Mouse (Mus musculus): ENCODE measurements around the gene Cep19. TPM values are rescaled to one million over a fixed set of nuclear protein-coding genes. Genes with fewer than 3 reads are reported as not detected.

Cep19 gene
- total and polyA plus RNA-seq, 3 experiments = 17.6 to 31.3 (median 29.4) TPM

GRCm38 (mm10) chr16:32077648-32078407 lies 21.8 kb upstream of the Cep19 start:
- TF ChIP-seq MXI1 (IDR thresholded peaks at IDR 0.05; ENCODE audit: low read depth, low read length) = peak; percentile 89
- TF ChIP-seq ZMIZ1 (IDR thresholded peaks at IDR 0.05; ENCODE audit: low read depth, low read length) = no peak
- TF ChIP-seq MYC (IDR thresholded peaks at IDR 0.05; ENCODE audit: low read depth, low read length) = peak; percentile 34; the same call in 1 of the 2 replicates
- no peak for TF ChIP-seq ZC3H11A (IDR thresholded peaks at IDR 0.05; ENCODE audit: low read depth, low read length)
- 0 out of 2 replicates have a peak, but pooled peaks have one; percentile 19 for TF ChIP-seq ZNF384 (IDR thresholded peaks at IDR 0.05; ENCODE audit: low read depth, low read length)
- TF ChIP-seq GABPA (IDR thresholded peaks at IDR 0.05; ENCODE audit: insufficient replicate concordance, low read depth, low read length) = no peak
- TF ChIP-seq BHLHE40 (IDR thresholded peaks at IDR 0.05; ENCODE audit: low read depth, low read length) = peak; percentile 86
- TF ChIP-seq MAX (IDR thresholded peaks at IDR 0.05; ENCODE audit: low read length) = peak; percentile 74; the same call in 1 of the 2 replicates
- TF ChIP-seq TBP (conservative IDR thresholded peaks at IDR 0.05; ENCODE audit: low read depth, low read length) = no peak
- Histone ChIP-seq H3K27ac (ENCODE audit: insufficient read depth, low read depth) (no peak overlapping the region), H3K36me3 (replicated peaks in 1 of 2; ENCODE audit: control insufficient read depth in 1 of 2, insufficient read depth in 1 of 2, low read length in 1 of 2) (peaks cover 0 to 19% of the 10 kb centered on the region in 2 experiments), H3K27me3 (replicated peaks) (no peaks in the 10 kb centered on the region), H3K4me1 (ENCODE audit: control insufficient read depth in 1 of 2, insufficient read depth in 2 of 2) (peaks cover 9 to 45% of the 10 kb centered on the region in 2 experiments), H3K79me2 (replicated peaks; ENCODE audit: control insufficient read depth, extremely low read depth, insufficient read depth, poor library complexity, severe bottlenecking) (peaks cover 53% of the 10 kb centered on the region), H3K4me2 (ENCODE audit: insufficient read depth, low read depth, poor library complexity, severe bottlenecking) (peak overlapping the region; percentile 100), H3K4me3 (replicated peaks in 1 of 3; ENCODE audit: low read depth in 2 of 3, low read length in 2 of 3, poor library complexity in 1 of 3) (peak overlapping the region; percentile 68 to 87 (median 81)), H3K9ac (ENCODE audit: insufficient read depth, low read depth) (peak overlapping the region; percentile 88), H3K9me3 (replicated peaks; ENCODE audit: low read length) (no peaks in the 10 kb centered on the region)
- DNase-seq (ENCODE audit: extremely low read depth) = peak; percentile 35
- in situ Hi-C loops (cut with MboI; ENCODE audit: low pct_ligation_motif_present, low pct_unique_long_range_greater_than_20kb, low sequenced_read_pairs) (no loop called here), dilution Hi-C loops (cut with MboI; ENCODE audit: extremely low pct_ligation_motif_present, extremely low pct_unique_long_range_greater_than_20kb, low sequenced_read_pairs) (no loop called here)

DNA sequence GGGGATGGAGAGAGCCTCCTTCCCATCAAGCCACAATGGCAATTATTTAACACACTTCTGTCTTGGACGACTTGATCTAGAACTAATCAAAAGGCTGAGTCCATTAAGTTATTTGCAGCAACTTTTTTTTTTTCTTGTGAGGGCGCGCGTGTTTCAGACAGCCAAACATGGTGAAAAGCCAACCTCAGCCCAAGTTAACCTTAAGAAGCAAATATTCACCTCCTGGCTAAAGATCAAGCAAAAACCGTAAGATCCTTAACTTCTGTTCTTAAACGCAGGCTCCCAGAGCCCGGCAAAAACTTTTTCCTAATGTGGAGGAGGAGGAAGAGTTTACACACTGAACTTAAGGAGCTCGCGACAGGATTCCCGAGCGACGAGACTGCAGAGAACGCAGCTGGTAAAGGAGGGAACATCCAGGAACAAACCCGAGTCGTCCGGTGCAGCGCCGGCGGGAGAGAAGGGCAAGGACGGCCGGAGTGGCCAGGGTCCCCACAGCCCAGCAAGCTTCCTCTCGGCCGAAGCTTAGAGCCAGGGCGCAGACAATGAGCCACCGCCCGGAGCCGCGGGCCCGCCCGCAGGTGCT lies 21.1 kb upstream of the Cep19 start:
- H3K4me3 ChIP-seq (replicated peaks in 1 of 3; ENCODE audit: low read depth in 2 of 3, low read length in 2 of 3, poor library complexity in 1 of 3) = peak overlapping the region; percentile 68 to 87 (median 81)
- peak overlapping the region; percentile 71 for H3K27ac ChIP-seq (ENCODE audit: insufficient read depth, low read depth)
- peaks cover 9 to 40% of the 10 kb centered on the region in 2 experiments for H3K4me1 ChIP-seq (ENCODE audit: control insufficient read depth in 1 of 2, insufficient read depth in 2 of 2)
- dilution Hi-C loops (cut with MboI; ENCODE audit: extremely low pct_ligation_motif_present, extremely low pct_unique_long_range_greater_than_20kb, low sequenced_read_pairs) (no loop called here), in situ Hi-C loops (cut with MboI; ENCODE audit: low pct_ligation_motif_present, low pct_unique_long_range_greater_than_20kb, low sequenced_read_pairs) (no loop called here)
- TF ChIP-seq ETS1 (conservative IDR thresholded peaks at IDR 0.05; ENCODE audit: low read depth, low read length) = no peak
- TF ChIP-seq CHD2 (IDR thresholded peaks at IDR 0.05; ENCODE audit: low read length) = peak; percentile 19; the same call in 1 of the 2 replicates
- no peak; the same call in 1 of the 2 replicates for TF ChIP-seq SIN3A (IDR thresholded peaks at IDR 0.05; ENCODE audit: low read length)
- TF ChIP-seq ZNF384 (IDR thresholded peaks at IDR 0.05; ENCODE audit: low read depth, low read length) = peak; percentile 64; the same call in 1 of the 2 replicates
- TF ChIP-seq ELF1 (IDR thresholded peaks at IDR 0.05; ENCODE audit: low read depth, low read length) = no peak
- TF ChIP-seq NRF1 (IDR thresholded peaks at IDR 0.05; ENCODE audit: low read depth, low read length) = no peak
- no peak for TF ChIP-seq JUND (conservative IDR thresholded peaks at IDR 0.05; ENCODE audit: low read depth, low read length)
- no peak for TF ChIP-seq ZC3H11A (IDR thresholded peaks at IDR 0.05; ENCODE audit: low read depth, low read length)
- TF ChIP-seq MXI1 (IDR thresholded peaks at IDR 0.05; ENCODE audit: low read depth, low read length) = peak; percentile 57; the same call in 1 of the 2 replicates
- no peak for TF ChIP-seq KAT2A (IDR thresholded peaks at IDR 0.05; ENCODE audit: insufficient replicate concordance, low read length)
- no peak for TF ChIP-seq UBTF (IDR thresholded peaks at IDR 0.05; ENCODE audit: low read depth, low read length)
- peak; percentile 90 for TF ChIP-seq CHD1 (IDR thresholded peaks at IDR 0.05; ENCODE audit: low read depth, low read length)
- no peak for TF ChIP-seq TBP (conservative IDR thresholded peaks at IDR 0.05; ENCODE audit: low read depth, low read length)
- TF ChIP-seq IRF4 (IDR thresholded peaks at IDR 0.05; ENCODE audit: low read depth, low read length) = no peak
- no peak for TF ChIP-seq POLR2AphosphoS2 (IDR thresholded peaks at IDR 0.05; ENCODE audit: low read depth, low read length)
- H3K36me3 ChIP-seq (replicated peaks in 1 of 2; ENCODE audit: control insufficient read depth in 1 of 2, insufficient read depth in 1 of 2, low read length in 1 of 2) = peaks cover 0 to 18% of the 10 kb centered on the region in 2 experiments
- peak; percentile 54 for DNase-seq (ENCODE audit: extremely low read depth)
- H3K9me3 ChIP-seq (replicated peaks; ENCODE audit: low read length) = no peaks in the 10 kb centered on the region
- peak overlapping the region; percentile 100 for H3K4me2 ChIP-seq (ENCODE audit: insufficient read depth, low read depth, poor library complexity, severe bottlenecking)
- H3K27me3 ChIP-seq (replicated peaks) = no peaks in the 10 kb centered on the region
- H3K9ac ChIP-seq (ENCODE audit: insufficient read depth, low read depth) = peak overlapping the region; percentile 88
- H3K79me2 ChIP-seq (replicated peaks; ENCODE audit: control insufficient read depth, extremely low read depth, insufficient read depth, poor library complexity, severe bottlenecking) = peaks cover 46% of the 10 kb centered on the region

Data from CH12.LX (cell line).